Mouse (Mus musculus) heart, adult 18-20 months (tissue): ENCODE results near the gene Mybphl. TPM values are rescaled to one million over a fixed set of nuclear protein-coding genes. Genes with fewer than 3 reads are reported as not detected.

Experiments
- DNase-seq, 2 experiments: peaks; one replicate each; pipeline ENCODE4 v3.0.0; 2021 to 2022; ENCODE audit warnings: mixed read lengths in 1 of 2
- total RNA-seq, 2 experiments: library from RNA; stranded (reverse); gene quantifications; 2 replicates each; pipeline ENCODE4 v1.2.3; 2021

Mybphl gene
- total RNA-seq, 2 experiments from 2014 or later = 49.7 to 55.1 TPM

DNA sequence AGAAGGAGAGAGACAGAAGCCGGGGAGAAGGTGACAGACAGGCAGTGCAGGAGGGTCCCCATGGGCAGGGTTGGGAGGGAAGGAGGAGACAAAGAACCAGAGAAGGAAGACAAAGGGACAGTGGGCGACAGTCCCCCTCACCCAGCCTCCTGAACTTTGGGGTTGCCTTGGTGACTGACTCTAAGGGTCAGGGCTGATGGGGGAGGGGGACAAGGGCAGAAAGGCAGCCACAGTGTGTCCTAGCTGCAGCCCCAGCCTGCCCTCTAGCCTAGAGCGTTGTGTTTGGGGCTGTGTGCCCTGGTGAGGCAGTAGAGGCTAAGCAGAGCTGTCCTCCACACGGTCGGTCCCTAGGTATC is 45.6 kb downstream of the Mybphl start:
- no peak for DNase-seq

DNA sequence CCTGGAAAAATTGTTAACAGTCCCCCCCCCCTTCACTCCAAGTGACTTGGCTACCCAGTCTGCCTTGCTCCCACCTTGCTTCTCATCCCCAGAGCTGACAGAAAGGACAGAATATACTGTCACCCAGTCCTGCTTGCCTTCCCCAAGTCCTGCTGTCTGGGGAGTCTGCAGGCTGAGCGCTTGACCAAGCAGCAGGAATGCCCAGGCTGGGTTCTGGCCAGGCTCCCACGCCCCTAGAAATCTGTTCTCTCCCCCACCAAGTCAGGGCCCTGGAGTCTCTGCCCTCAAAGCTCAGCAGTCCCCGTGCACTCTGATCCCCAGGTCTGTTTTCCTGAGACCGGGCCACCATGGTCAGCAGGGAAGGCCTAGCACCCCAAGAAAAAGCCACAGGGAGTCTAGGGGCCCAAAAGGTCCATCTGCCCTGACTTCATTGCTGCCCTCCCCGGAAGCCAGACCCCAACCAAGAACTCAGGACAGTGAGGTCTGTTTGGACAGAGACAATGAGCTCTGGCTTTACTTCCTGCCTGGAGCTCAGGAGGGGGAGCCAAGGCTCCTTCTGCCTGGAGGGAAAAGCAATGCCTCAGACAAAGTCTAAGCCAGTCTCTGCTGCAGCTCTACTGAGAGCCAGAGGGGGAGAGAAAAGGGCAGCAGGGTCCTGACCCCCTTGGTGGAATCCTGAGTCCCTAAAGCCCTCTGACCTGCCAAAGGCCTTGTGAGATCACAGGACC is 46.5 kb downstream of the Mybphl start:
- no peak for DNase-seq

DNA sequence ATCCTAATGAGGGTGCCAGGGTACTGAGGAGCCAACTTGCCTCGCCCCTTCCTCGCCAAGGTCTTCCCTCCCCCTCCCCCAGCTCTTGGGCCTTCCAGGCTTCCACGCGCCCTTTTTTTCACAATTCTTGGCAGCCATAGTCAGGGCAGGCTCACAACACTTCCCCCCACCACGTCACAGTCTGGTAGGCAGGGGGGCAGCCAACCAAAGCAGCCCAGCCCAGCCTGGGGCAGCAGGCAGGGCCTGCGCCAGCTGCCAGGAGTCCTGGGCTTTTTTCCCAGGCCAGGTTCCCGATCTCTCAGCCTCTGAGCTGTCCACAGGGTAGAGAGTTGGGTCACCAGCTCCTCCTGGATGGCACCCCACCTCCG is 47.0 kb downstream of the Mybphl start:
- peak; percentile 30 to 51 for DNase-seq

DNA sequence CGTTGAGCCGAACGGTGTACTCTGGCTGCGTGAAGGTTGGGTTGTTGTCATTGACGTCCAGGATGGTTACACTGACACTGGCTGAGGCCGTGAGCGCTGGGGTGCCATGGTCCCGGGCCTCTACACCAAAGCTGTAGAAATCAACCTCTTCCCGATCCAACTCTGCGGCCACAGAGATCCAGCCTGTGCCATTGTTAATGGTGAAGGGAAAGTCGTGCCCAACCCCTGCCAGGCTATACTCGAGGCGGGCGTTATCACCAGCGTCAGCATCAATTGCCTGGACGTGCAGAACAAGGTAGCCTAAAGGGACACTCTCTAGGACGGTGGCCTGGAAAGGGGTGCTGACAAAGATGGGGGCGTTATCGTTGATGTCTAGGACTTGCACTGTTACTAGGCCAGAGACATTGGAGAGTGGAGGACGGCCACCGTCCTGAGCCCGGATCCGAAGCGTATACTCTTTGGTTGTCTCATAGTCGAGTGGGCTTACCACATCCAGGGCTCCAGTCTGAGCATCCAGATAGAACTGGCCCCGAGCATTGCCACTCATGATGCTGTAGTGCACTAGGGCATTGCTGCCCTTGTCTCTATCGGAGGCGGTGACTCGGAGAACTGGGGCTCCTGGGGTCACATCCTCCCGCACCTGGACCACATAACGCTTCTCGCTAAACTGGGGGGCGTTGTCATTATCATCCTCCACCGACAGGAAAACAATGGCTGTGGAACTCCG is 49.1 kb downstream of the Mybphl start:
- no peak for DNase-seq

DNA sequence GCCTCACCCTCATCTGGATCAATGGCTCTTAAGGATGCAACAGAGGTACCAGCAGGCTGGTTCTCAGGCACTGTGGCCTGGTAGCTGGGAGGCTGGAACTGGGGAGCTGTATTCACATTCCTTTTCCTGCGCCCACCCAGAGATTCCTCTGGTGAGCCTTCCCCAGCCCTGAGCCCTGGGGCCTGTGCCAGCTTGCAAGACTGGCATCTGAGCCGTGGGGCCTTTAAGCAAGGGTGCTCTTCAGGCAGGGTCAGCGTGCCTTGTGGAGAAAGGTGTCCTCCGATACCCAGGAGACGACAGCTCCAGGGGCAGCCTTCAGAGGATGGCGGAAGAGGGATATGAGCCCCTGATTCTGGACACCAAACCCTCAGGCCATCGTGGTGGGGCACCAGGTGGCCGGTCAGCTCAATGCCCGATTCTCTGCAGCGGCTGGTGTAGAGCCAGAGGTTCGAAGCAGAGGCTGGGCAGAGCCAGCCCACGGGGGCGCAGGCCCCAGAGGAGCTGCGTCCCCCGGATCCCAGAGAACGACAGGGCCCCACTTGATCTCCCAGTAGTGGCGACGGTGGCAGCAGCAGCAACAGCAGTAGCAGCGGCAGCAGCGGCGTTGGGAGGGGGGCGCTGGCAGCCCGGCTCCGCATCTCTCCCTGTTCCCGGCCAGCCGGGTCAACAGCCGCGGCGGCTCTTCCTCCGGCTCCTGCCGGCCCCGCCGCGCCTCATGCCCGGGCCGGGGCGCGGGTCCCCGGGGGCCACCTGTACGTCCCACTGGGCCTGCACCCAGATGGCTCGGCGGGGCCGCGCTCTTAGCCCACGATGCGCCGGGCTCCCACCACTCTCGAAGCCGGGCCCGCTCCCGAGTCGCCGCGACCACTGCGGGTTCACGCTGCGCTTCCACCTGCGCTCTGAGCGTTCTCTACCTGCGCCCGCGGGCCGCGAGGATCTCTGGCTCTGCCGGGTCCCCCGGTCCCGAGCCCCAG is 50.4 kb downstream of the Mybphl start, which contains the start of gene Celsr2:
Gene Celsr2, minus strand, starts transcription at position 696 of the 974 bp plus-strand sequence.
- DNase-seq = no peak

DNA sequence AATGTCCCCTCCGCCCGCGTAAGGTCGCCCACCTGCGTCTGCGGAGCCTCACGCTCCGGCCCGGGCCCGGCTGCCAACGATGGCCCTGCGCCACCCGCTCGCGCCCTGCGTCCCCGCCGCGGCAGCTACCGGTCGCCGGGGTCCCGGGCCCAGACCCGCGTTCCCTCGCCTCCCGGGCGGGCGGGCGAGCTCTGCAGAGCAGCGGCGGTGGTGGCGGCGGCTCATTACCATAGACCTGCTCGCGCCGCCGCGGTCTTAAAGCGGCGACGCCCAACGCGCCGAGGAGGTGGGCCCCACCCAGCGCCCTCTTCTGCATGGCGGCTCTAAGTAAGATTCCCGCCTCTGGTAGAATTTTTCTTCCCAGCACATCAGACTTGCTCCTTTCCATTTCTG is 51.1 kb downstream of the Mybphl start:
- DNase-seq = peak; percentile 60 to 71

DNA sequence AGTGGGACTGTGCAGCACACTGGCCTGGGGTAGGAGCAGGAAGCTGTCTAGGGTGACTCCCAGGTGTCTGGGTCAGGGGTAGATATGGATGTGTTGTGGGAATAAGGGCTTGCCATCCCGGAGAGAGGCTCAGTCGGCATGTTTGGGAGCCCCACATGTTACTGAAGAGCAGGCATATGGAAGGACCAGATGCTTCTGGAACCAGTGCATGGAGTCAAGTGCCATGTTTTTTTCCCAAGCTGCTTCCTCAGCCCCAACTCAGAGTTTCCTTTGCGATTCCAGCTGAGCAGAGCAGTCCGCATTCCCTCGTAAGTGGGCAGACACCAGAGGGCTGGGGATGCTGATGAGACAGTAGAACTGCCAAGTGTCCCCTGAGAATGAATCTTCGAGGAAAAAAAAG is 58.3 kb downstream of the Mybphl start:
- no peak for DNase-seq

DNA sequence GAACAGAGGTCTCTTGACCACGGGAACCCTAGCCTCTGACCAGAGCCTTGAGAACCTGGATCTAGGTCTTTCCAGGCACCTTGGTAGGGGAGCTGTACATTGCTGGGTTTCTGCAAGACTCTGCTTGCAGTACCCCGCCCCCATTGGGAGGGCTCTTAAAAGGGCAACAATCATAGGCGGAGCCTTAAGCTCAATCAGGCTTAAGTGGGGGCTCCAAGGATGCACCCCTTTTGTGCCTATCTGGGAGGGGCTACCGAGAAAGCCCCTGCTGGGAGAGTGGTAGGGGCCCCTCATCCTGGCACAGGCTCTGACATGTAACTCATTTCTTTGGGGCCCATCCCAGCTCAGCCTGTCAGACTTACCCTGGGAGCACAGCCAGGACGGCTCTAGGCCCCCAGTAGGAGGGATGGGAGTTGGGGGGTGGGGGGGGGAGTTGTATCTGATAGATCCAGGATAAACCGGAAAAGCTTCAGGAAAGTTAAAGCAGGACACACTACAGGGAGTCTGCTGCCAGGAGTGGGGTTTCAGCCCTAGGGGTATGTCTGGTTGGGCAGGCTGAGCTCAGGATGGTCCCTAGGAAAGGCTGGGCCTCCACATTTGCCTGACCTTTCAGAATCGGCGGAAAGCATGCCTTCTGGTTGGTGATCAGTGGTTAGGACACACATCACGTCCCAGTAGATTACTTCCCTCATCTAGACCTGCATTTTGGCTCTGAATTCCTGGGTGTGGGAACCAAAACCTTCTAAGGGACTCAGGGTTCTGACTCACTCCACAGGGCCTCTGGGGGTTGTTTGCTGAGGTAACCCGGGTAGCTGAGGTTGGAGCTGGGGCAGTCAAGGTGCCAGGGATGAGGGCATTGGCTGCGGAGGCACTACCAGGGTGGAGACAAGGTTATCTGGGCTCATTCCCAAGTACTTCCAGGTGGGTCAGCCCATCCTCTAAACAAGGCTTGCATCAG is 59.4 kb downstream of the Mybphl start:
- DNase-seq = peak; percentile 38 to 42

DNA sequence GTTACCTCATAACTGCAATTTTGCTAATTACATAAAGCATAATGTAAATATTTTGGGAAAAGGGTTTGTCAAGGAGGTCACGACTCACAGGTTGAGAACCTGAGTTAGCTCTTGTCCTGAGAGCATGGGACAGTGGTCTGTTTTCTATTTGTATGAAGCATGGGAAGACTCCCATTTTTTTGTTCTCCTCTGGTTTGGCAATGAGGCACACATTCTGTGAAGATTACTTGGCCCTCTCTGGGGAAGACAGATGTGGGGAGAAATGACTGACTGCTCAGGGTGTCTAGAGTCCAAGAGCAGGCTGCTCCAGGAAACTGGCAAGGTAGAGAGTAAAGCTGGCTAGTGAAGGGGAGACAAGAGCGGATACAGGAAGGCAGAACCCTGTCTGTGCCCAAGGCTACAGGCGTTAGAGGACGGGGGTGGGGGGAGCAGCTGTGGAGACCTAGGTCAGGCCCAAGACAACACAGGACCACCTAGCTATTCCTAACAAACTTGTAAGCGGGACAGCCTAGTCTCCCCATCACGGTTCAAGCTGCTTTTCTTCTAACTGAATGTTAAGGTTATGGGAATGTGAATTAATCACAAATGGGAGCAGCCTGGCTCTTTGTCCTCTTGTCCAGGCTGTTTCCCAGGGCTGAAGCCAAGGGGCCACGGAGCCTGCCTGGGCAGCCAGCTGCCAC is 60.4 kb downstream of the Mybphl start:
- no peak for DNase-seq

DNA sequence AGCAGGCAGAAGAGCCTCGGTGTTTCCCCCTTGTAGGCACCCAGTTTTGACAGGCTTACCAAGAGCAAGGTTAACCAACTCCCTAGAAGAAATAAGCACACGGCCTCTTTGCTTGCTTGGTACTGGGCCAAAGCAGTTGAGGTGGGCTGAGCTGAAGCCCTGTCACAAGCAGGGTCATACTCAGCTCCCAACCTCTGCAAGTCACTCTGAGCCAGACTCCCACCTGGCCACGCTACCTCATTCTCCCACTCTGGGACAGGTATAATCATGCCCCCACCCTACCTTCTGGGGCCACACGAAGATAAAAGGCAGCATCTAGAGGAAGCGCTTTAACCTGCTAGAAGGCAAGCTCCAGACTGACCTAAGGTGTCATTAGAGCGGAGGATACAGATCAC is 60.9 kb downstream of the Mybphl start:
- no peak for DNase-seq

Other genes with a start within 250 kb of the Mybphl start
- 10 to 100 TPM; 18.9 to 19.7 TPM for gene Gnai3, start 218.8 kb upstream of the Mybphl start, total RNA-seq
- not detected for gene Gpr61, start 210.0 kb upstream of the Mybphl start, total RNA-seq
- gene Amigo1, start 178.6 kb upstream of the Mybphl start, total RNA-seq = 10 to 100 TPM; 18.2 to 19.4 TPM
- 1 to 10 TPM; 5.2 to 5.3 TPM for gene Cyb561d1, start 163.7 kb upstream of the Mybphl start, total RNA-seq
- gene Atxn7l2, start 154.0 kb upstream of the Mybphl start, total RNA-seq = 1 to 10 TPM; 2.2 to 2.6 TPM
- gene Sypl2, start 138.3 kb upstream of the Mybphl start, total RNA-seq = 1 to 10 TPM; 2.1 to 2.5 TPM
- gene Psma5, start 108.0 kb upstream of the Mybphl start, total RNA-seq = 10 to 100 TPM; 55.0 to 59.5 TPM
- gene Sort1, start 80.8 kb upstream of the Mybphl start, total RNA-seq = 10 to 100 TPM; 18.1 to 25.7 TPM
- gene Psrc1, start 18.9 kb downstream of the Mybphl start, total RNA-seq = under 1 TPM in 1 of 2 experiments, not detected in 1; 0.33 TPM
- 1 to 10 TPM; 5.9 to 9.5 TPM for gene Celsr2, start 50.6 kb downstream of the Mybphl start, total RNA-seq
- gene Sars, start 80.3 kb downstream of the Mybphl start, total RNA-seq = 10 to 100 TPM; 80.2 to 89.6 TPM
- not detected for gene 1700013F07Rik, start 169.2 kb downstream of the Mybphl start, total RNA-seq
- gene 5330417C22Rik, start 171.6 kb downstream of the Mybphl start, total RNA-seq = 1 to 10 TPM in 1 of 2 experiments, under 1 TPM in 1; 0.30 to 1.6 TPM
- 10 to 100 TPM; 30.4 to 30.6 TPM for gene Tmem167b, start 197.6 kb downstream of the Mybphl start, total RNA-seq
- gene Taf13, start 206.8 kb downstream of the Mybphl start, total RNA-seq = 10 to 100 TPM; 14.9 to 15.5 TPM
- gene Wdr47, start 226.4 kb downstream of the Mybphl start, total RNA-seq = 10 to 100 TPM in 1 of 2 experiments, 1 to 10 TPM in 1; 9.5 to 10.6 TPM